In genomic region chr2:100865495-100865894, GRCm38 (mm10) we compare ENCODE assay signal across 16 mouse cellular contexts.
"Had no signal": no experiment of that assay in that cellular context is flagged by ENCODE, and none has a peak within 500 bp of the region (broad histone marks: within the 10 kb centered on the region; RNA-seq: fewer than 3 reads in every experiment).

No protein-coding gene starts in this region.

- H3K9me3 ChIP-seq: neural tube, embryonic 12.5 days; neural tube, embryonic 13.5 days; neural tube, embryonic 15.5 days; stomach, embryonic 15.5 days had no signal

- H3K27ac ChIP-seq: neural tube, embryonic 12.5 days; neural tube, embryonic 13.5 days; neural tube, embryonic 15.5 days; stomach, embryonic 15.5 days; stomach, postnatal 0 days had no signal

- H3K4me2 ChIP-seq: neural tube, embryonic 12.5 days; neural tube, embryonic 13.5 days; neural tube, embryonic 15.5 days; stomach, embryonic 15.5 days had no signal

- DNase-seq: retina, postnatal 1 day; right cerebral cortex, postnatal 14 days; right cerebral cortex, postnatal 25 days; right cerebral cortex, postnatal 4 days; spleen, adult 18-20 months; thymus, adult 18-20 months; thymus, adult 2 months; thymus, postnatal 14 days; thymus, postnatal 25 days; thymus, postnatal 36 days; thymus, postnatal 4 days had no signal

- H3K9ac ChIP-seq: neural tube, embryonic 12.5 days; neural tube, embryonic 13.5 days; neural tube, embryonic 15.5 days; stomach, embryonic 15.5 days had no signal

- H3K36me3 ChIP-seq: neural tube, embryonic 12.5 days; neural tube, embryonic 13.5 days; neural tube, embryonic 15.5 days; stomach, embryonic 15.5 days had no signal

- H3K27me3 ChIP-seq: neural tube, embryonic 12.5 days; neural tube, embryonic 13.5 days; neural tube, embryonic 15.5 days; stomach, embryonic 15.5 days had no signal

- H3K4me3 ChIP-seq: neural tube, embryonic 12.5 days; neural tube, embryonic 13.5 days; neural tube, embryonic 15.5 days; stomach, embryonic 15.5 days had no signal

- H3K4me1 ChIP-seq: neural tube, embryonic 12.5 days; neural tube, embryonic 13.5 days; neural tube, embryonic 15.5 days; stomach, embryonic 15.5 days had no signal
